Mouse (Mus musculus) layer of hippocampus, postnatal 36 days (tissue): ENCODE measurements around the gene Bnipl. TPM values are rescaled to one million over a fixed set of nuclear protein-coding genes. Genes with fewer than 3 reads are reported as not detected.

Experiments used
- DNase-seq, 2 experiments: peaks; one replicate each; pipeline ENCODE4 v3.0.0; 2022
- total RNA-seq, 2 experiments: library from RNA; stranded (reverse); gene quantifications; 2 replicates each; pipeline ENCODE4 v1.2.3; 2021

Bnipl gene
- total RNA-seq: under 1 TPM; 0.56 to 0.65 TPM

- DNase-seq: no peak
Measured at GRCm38 (mm10) chr3:95250783-95251424, at the start of gene Bnipl. Gene Bnipl, minus strand, starts transcription at chr3:95251193.

- no peak for DNase-seq
Measured at GRCm38 (mm10) chr3:95298018-95298417, 47.0 kb upstream of the Bnipl start.

- DNase-seq: no peak
Measured at GRCm38 (mm10) chr3:95296103-95296469, 45.1 kb upstream of the Bnipl start.

GRCm38 (mm10) chr3:95295321-95296102 lies 44.5 kb upstream of the Bnipl start:
- no peak for DNase-seq

GRCm38 (mm10) chr3:95294718-95295117 lies 43.7 kb upstream of the Bnipl start:
- no peak for DNase-seq

- no peak for DNase-seq
Measured at GRCm38 (mm10) chr3:95294316-95294715, 43.3 kb upstream of the Bnipl start.

- DNase-seq: no peak
Measured at GRCm38 (mm10) chr3:95293537-95293936, 42.5 kb upstream of the Bnipl start.

GRCm38 (mm10) chr3:95292899-95293298 lies 41.9 kb upstream of the Bnipl start:
- no peak for DNase-seq

GRCm38 (mm10) chr3:95291041-95291440 lies 40.0 kb upstream of the Bnipl start:
- DNase-seq: no peak

- no peak for DNase-seq
Measured at GRCm38 (mm10) chr3:95290156-95290555, 39.2 kb upstream of the Bnipl start.

- DNase-seq: no peak
Measured at GRCm38 (mm10) chr3:95289419-95289818, 38.4 kb upstream of the Bnipl start.

GRCm38 (mm10) chr3:95287541-95287940 lies 36.5 kb upstream of the Bnipl start:
- DNase-seq: no peak

GRCm38 (mm10) chr3:95286510-95286909 lies 35.5 kb upstream of the Bnipl start:
- DNase-seq: no peak

- DNase-seq: no peak
Measured at GRCm38 (mm10) chr3:95286011-95286410, 35.0 kb upstream of the Bnipl start.

GRCm38 (mm10) chr3:95285390-95285789 lies 34.4 kb upstream of the Bnipl start:
- DNase-seq: no peak

- DNase-seq: no peak
Measured at GRCm38 (mm10) chr3:95284501-95285281, 33.7 kb upstream of the Bnipl start.

GRCm38 (mm10) chr3:95284062-95284461 lies 33.1 kb upstream of the Bnipl start:
- DNase-seq: no peak

GRCm38 (mm10) chr3:95283589-95283941 lies 32.6 kb upstream of the Bnipl start:
- no peak for DNase-seq

- peak; percentile 67 to 75 for DNase-seq
Measured at GRCm38 (mm10) chr3:95282865-95283588, 32.0 kb upstream of the Bnipl start.

- DNase-seq: peak in 1 of 2 experiments; percentile 18
Measured at GRCm38 (mm10) chr3:95282381-95282864, 31.4 kb upstream of the Bnipl start.

- peak; percentile 97 to 98 for DNase-seq
Measured at GRCm38 (mm10) chr3:95281216-95282126, 30.5 kb upstream of the Bnipl start, which contains the start of the genes Mindy1 and Prune1. Gene Mindy1, plus strand, starts transcription at chr3:95281345. Gene Prune1, minus strand, starts transcription at chr3:95282076.
